Mouse (Mus musculus) megakaryocyte-erythroid progenitor cell, adult 5 weeks (primary cell): ENCODE measurements around the gene Mpc2. TPM values are rescaled to one million over a fixed set of nuclear protein-coding genes. Genes with fewer than 3 reads are reported as not detected.

Experiments
- polyA plus RNA-seq: library from polyadenylated mRNA; stranded (reverse); fragments of >175 nt; gene quantifications from 2 replicates; pipeline ENCODE4 v1.2.3, GENCODE M21; 2012

The Mpc2 gene
- 90.0 and 96.2 TPM in 2 replicates for polyA plus RNA-seq

DNA sequence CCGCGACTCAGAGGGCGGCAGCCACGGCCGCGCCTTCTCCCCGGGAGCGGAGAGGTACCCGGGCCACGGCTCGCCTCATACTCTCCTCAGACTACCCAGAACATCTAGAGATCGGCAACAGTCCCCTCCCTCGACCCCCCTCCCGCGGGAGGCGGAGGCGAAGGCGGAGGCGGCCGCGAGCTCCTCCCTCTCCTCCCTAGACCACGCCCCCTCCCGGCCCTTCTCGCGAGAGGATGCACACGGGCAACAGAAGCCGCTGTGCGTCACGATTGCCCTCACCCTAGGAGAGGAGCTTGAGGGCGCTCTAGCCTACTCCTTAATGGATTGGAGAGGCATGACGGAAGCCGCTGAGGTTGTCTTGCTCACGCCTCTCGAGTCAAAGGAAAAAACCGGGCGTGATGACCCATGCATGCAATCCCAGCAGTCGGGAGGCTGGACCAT lies at the start of gene Mpc2, which contains the start of gene Dcaf6:
Gene Mpc2, plus strand, starts transcription at position 278 of the 441 bp plus-strand sequence.
Gene Dcaf6, minus strand, starts transcription at position 116 of the 441 bp plus-strand sequence.

GRCm38 (mm10) chr1:165484688-165485233 lies 24.3 kb downstream of the Mpc2 start, which contains the start of gene Adcy10:
Gene Adcy10 (plus strand): TSS chr1:165485183.

Other genes starting within 250 kb of the Mpc2 start
- 12.5 and 15.4 TPM in 2 replicates for gene Tiprl, start 223.6 kb upstream of the Mpc2 start, polyA plus RNA-seq
- 0.20 and 0.29 TPM in 2 replicates for gene Gpr161, start 164.8 kb upstream of the Mpc2 start, polyA plus RNA-seq
- 14.2 and 14.6 TPM in 2 replicates for gene Dcaf6, start 162 bp upstream of the Mpc2 start, polyA plus RNA-seq
- gene Adcy10, start 24.5 kb downstream of the Mpc2 start, polyA plus RNA-seq = not detected in 2 replicates
- gene Mpzl1, start 173.9 kb downstream of the Mpc2 start, polyA plus RNA-seq = 0.87 and 1.3 TPM in 2 replicates
- 113 and 117 TPM in 2 replicates for gene Rcsd1, start 249.1 kb downstream of the Mpc2 start, polyA plus RNA-seq